Mouse (Mus musculus) lung, adult 2 months (tissue): Measurements from ENCODE around the gene Aven. TPM values are rescaled to one million over a fixed set of nuclear protein-coding genes. Genes with fewer than 3 reads are reported as not detected.

Experiments
- DNase-seq: peaks from one replicate; pipeline ENCODE4 v3.0.0; 2022
- H3K4me1 ChIP-seq: fragments of 200-500 bp; 2 replicates; pipeline ENCODE4 v1.6.1; 2011; ENCODE audit warnings: low read length; ENCODE audit not compliant: control insufficient read depth, insufficient read depth
- H3K4me3 ChIP-seq: fragments of 200-500 bp; replicated peaks from 2 replicates; pipeline ENCODE3; 2011; ENCODE audit warnings: low read depth, mild to moderate bottlenecking, control low read depth, low read length; ENCODE audit errors: extremely low read depth
- CTCF ChIP-seq: fragments of 200-500 bp; IDR thresholded peaks from 2 replicates; pipeline ENCODE4 v1.5.1; 2011; ENCODE audit warnings: mild to moderate bottlenecking, low read length, control low read depth; ENCODE audit not compliant: insufficient read depth
- POLR2A ChIP-seq: fragments of 200-500 bp; IDR thresholded peaks from 2 replicates; pipeline ENCODE4 v1.6.1; 2011; ENCODE audit warnings: low read depth, mild to moderate bottlenecking, control low read depth, low read length, borderline replicate concordance; ENCODE audit errors: extremely low read depth
- WGBS: fragments of 180-500 bp; shearing (Covaris S2); methylation state at CpG from one replicate; pipeline ENCODE4 v1.1.7; 2018; 5-methylcytosine and 5-hydroxymethylcytosine counted together
- polyA plus RNA-seq: library from polyadenylated mRNA; depleted of rRNA; stranded (reverse); fragments of >200 nt; gene quantifications from 2 replicates; pipeline ENCODE4 v1.2.3, GENCODE M21; 2012

Aven gene
- polyA plus RNA-seq, 1 experiment, result 2.5 TPM

DNA sequence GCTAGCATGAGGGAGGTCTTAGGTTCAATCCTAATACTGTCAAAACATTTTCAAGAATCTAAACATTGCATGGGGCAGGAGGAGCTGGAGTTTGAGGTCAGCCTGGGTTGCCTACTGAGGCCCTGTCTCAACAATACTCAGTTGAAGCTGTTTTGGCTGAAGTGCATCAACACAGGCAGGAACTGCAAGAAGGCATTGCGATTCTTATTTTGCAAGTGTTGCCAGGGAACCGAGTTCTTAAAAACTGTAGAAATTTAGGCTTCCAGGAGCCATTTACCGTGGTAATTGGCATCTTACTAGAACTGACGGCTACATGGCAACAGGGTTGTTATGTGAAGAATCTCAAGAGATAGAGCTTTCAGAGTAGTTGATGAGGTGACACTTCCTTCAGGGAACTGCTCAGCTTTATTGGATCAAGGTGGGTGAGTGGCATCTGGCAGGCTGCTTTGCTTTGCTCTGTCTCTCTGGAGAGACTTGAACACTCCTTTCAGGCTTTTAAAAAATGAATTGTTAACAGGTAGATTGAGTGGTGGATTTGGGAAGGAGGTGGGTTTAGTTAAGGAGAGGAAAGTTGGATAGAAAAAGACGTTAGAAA lies 14.2 kb downstream of the Aven start:
- 60% methylated on average over 5 of the region's 5 CpGs for WGBS
- DNase-seq, result no peak
- no peaks in the 10 kb centered on the region; the same call in 1 of the 2 replicates for H3K4me1 ChIP-seq
- no peak for TF ChIP-seq POLR2A
- no peak for TF ChIP-seq CTCF
- no peak overlapping the region for H3K4me3 ChIP-seq

DNA sequence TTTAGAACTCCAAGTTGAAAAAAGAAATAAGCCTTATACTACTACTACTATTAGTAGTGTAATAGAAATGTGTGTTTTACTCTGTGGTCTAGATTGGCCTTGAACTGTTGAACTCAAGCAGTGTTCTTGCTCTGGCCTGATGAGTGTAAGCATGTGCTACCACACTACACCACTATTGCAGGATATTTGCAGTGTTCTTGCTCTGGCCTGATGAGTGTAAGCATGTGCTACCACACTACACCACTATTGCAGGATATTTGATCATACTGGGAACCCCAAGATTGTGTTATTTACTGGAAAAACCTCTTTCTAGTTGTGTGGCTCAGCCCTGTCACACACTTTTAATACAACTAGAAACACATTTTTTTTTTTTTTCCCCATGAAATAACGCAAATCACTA lies 14.7 kb downstream of the Aven start:
- no peak overlapping the region for H3K4me3 ChIP-seq
- WGBS, result 95% methylated on average over 1 of the region's 1 CpGs
- no peak for TF ChIP-seq CTCF
- TF ChIP-seq POLR2A, result no peak
- no peaks in the 10 kb centered on the region; the same call in 1 of the 2 replicates for H3K4me1 ChIP-seq
- no peak for DNase-seq

DNA sequence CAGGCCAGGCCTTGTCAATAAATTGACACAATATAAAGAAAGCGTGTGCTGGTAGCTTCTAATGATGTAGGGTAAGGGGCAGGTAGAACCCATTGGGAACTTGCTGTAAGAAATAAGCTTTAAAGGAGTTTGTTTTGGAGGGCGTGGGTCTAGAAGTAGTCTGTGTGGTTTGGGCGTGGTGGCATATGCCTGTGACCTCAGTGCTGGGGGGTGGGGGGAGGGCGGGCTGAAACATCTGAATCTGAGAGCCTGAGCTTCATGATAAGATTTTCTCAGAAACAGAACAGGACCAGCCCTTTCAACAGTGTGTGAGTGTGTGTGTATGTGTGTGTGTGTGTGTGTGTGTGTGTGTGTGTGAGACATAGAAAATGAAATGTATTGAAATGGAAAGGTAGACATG lies 17.4 kb downstream of the Aven start:
- DNase-seq, result no peak
- 51% methylated on average over 4 of the region's 4 CpGs for WGBS
- no peak for TF ChIP-seq CTCF
- no peak for TF ChIP-seq POLR2A
- H3K4me3 ChIP-seq, result no peak overlapping the region
- no peaks in the 10 kb centered on the region; the same call in 1 of the 2 replicates for H3K4me1 ChIP-seq

DNA sequence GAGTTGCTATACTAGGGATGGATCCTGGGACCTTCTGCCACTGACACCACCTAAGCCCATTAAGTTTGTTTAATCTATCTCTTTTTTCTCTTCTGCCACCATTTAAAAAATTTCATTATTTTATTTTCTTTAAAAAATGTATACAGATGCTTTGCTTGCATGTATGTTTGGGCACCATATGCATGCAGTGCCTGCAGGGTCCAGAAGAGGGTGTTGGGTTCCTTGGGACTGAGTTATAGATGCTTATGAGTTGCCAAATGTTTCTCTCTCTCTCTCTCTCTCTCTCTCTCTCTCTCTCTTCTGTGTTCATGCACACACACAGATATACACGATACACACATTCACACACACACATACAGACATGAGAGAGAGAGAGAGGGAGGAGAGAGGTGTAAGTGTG lies 20.3 kb downstream of the Aven start:
- Histone ChIP-seq H3K4me1 (no peaks in the 10 kb centered on the region; the same call in 1 of the 2 replicates), H3K4me3 (no peak overlapping the region)
- no peak for DNase-seq
- TF ChIP-seq POLR2A, result no peak
- TF ChIP-seq CTCF, result no peak
- WGBS, result 91% methylated on average over 1 of the region's 1 CpGs

DNA sequence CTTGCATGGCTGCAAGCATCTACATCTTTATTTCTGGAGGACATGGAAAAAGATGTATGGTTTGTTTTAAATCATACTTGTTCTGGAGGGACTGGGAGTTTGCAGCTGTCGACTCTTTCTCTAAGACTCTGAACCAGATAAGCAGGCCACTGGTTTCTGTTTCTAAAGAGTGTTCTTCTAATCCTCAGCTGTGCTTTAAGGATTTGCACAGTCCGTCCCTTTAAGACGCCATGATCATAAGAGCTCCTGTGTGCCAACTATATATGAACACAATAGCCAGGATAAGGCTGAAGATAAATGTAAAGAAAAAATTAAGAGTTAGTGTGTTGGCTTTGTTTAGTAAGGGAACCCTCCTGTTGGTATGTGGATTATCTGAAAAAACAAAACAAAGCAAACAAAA lies 24.0 kb downstream of the Aven start:
- H3K4me1 ChIP-seq, result no peaks in the 10 kb centered on the region
- no peak overlapping the region for H3K4me3 ChIP-seq
- DNase-seq, result no peak
- TF ChIP-seq CTCF, result no peak
- TF ChIP-seq POLR2A, result no peak
- 81% methylated on average over 3 of the region's 3 CpGs for whole genome bisulfite sequencing

DNA sequence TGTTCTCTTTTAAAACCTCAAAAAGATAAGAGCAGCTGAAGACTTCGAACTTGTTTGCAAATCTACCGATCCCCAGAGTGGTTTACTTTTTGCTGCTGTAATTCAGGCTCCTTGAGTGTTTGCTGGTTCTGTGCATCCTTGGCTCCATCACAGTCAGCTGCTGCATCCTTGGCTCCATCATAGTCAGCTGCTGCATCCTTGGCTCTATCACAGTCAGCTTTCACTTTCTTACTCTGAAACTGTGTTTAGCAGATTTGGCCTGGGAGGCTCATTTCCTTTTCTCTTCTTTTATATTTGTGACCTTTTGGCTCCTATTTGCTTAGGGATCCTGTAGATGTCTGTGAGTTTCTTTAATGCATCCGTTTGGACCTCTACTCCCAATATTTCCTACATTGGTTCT lies 24.5 kb downstream of the Aven start:
- no peak overlapping the region for H3K4me3 ChIP-seq
- 79% methylated on average over 3 of the region's 3 CpGs for whole genome bisulfite sequencing

DNA sequence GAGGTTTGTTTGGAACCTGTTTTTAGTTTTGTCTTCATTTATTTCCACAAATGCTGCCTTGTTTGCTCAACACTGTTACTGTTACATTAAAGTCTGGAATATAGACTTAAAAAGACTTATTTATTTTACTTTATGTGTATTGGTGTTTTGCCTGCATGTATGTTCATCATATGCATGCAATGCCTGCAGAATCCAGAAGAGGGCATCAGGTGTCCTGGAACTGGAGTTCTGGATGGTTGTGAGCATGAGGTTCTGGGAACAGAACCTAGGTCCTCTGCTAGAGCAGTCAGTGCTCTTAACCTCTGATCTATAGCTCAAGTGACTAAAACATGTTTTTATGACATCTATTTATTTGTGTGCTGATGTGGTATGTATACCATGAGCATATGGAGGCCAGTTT lies 25.8 kb downstream of the Aven start:
- TF ChIP-seq POLR2A, result no peak
- no peak for TF ChIP-seq CTCF
- Histone ChIP-seq H3K4me1 (no peaks in the 10 kb centered on the region), H3K4me3 (no peak overlapping the region)
- no peak for DNase-seq

More for the DNA sequence above, 24.5 kb downstream of the Aven start:
- TF ChIP-seq CTCF, result no peak
- TF ChIP-seq POLR2A, result no peak
- no peaks in the 10 kb centered on the region for H3K4me1 ChIP-seq
- no peak for DNase-seq

DNA sequence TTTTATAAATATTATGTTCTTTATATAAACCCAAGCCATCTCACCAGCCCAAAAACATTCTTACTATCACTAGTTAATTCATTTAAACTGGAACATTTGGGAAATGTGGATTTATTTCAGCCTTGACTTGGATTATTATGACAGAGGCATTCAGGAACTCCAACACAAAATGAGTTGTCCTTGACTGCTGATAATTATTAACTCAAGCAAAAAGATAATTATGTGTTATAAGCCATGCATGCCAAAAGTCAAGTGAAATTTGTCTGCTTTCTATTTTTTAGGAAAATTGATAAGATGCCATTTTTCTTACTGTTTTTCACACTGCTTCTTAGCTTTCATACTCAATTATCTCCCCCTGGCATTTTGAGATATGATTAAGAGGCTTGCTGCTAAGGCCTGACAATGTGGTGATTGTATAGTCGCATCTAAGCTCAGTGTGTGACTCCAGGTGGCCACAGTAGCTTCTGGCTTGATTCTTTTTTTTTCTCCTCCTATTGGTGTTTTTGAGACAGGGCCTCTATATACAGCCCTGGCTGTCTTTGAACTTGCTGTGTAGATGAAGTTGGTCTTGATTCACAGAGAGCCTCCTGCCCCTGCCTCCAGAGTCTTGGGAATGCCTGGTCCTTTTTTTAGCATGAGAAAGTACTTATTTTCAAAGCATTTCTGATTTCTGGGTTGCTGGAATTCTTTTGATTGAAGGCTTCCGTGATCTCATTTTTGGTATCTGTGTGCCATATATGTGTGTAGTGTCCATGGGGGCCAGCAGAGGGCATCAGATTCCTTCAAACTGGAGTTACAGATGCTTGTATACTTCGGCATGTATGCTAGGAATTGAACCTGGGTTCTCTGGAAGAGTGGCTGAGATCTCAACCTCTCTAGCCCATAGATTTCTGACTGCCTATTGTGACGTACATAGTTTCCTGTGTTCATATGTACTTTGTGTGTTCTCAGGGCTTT lies 28.0 kb downstream of the Aven start:
- WGBS, result 83% methylated on average over 4 of the region's 4 CpGs
- Histone ChIP-seq H3K4me3 (no peak overlapping the region), H3K4me1 (no peaks in the 10 kb centered on the region)
- TF ChIP-seq POLR2A (no peak), CTCF (no peak)
- DNase-seq, result no peak

DNA sequence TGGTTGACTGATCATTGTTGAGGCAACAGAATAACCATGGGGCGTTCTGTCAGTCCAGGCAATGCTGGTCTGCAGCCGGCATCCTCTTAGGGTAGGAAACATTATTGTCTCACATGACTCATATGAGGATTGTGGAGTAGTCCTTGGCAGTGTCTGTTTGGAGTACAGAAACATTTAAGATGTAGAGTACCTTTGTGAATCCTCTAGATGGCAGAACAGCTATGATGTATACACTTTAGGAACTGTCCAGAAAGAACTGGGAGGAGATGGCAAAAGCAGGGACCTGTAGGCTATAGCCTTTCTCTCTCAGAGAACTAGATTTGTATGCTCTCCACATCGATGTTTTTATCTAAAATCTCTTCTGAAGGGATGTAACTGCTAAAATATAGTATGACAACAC lies 34.2 kb downstream of the Aven start:
- 88% methylated on average over 3 of the region's 3 CpGs for WGBS
- no peak for TF ChIP-seq POLR2A
- no peak for TF ChIP-seq CTCF
- Histone ChIP-seq H3K4me1 (no peaks in the 10 kb centered on the region), H3K4me3 (no peak overlapping the region)
- no peak for DNase-seq
